Mouse (Mus musculus): ENCODE data around the gene Adgrf3.

Gene Adgrf3

GRCm38 (mm10) chr5:30152007-30152406 is 53.5 kb downstream of the Adgrf3 start:
- no peak for DNase-seq (ENCODE audit: low read depth, low spot score)

- DNase-seq (ENCODE audit: low read depth, low spot score): peak; percentile 58
Measured at GRCm38 (mm10) chr5:30148133-30148920, 57.2 kb downstream of the Adgrf3 start.

- no peak for DNase-seq (ENCODE audit: low read depth, low spot score)
Measured at GRCm38 (mm10) chr5:30146526-30146925, 59.0 kb downstream of the Adgrf3 start.

All from retina, adult 2 months (tissue).